Mouse (Mus musculus): ENCODE measurements around the gene Accs. TPM values are rescaled to one million over a fixed set of nuclear protein-coding genes. Genes with fewer than 3 reads are reported as not detected.

Gene Accs
- polyA plus RNA-seq, 1 experiment: 4.8 TPM

DNA sequence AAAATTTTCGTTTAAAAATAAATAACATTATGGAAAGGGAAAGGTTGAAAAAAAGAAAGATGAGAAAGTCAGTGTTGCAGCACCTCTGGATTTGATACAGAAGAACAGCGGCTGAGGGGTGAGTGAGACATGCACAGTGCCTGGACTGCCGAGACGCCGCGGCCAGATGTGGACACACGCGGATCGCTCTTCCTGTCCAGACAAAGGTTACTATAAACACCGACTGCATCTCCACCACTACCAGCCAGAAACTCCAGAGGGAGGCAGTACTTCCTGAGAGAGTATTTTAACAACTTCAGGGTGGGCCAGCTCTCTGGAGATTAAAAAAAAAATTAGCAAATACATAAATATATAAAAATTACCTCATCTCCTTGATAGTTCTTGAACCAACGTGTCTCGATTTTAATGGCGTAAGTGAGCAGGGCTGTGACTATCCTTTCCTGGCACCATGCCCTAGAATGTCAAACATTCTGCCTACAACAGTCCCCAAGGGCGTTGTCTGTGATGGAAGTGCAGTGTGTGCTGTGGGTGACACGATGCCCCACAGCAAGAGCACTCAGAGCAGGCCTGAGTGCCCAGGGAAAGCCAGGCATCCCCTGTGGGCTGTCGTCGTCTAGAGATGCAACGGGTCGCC lies 52.5 kb downstream of the Accs start:
- peaks cover 2% of the 10 kb centered on the region; the same call in 1 of the 2 replicates for H3K36me3 ChIP-seq (ENCODE audit: control insufficient read depth, insufficient read depth, low read length, poor library complexity, severe bottlenecking)
- TF ChIP-seq CTCF (IDR thresholded peaks at IDR 0.05; ENCODE audit: low read depth, low read length) (no peak), EP300 (IDR thresholded peaks at IDR 0.05; ENCODE audit: insufficient read depth, low read depth, low read length) (no peak), POLR2A (IDR thresholded peaks at IDR 0.05; ENCODE audit: insufficient read depth, low read length) (no peak)
- no peak overlapping the region for H3K9ac ChIP-seq (ENCODE audit: low read depth, poor library complexity, severe bottlenecking)
- H3K27ac ChIP-seq (ENCODE audit: insufficient read depth, low read length): no peak overlapping the region
- H3K9me3 ChIP-seq (replicated peaks; ENCODE audit: control insufficient read depth, insufficient read depth, low read length, poor library complexity, severe bottlenecking): no peaks in the 10 kb centered on the region
- no peaks in the 10 kb centered on the region for H3K4me1 ChIP-seq (ENCODE audit: control insufficient read depth, insufficient read depth, low read length)
- no peaks in the 10 kb centered on the region for H3K27me3 ChIP-seq (ENCODE audit: control insufficient read depth, insufficient read depth, low read length, poor library complexity, severe bottlenecking)
- H3K4me3 ChIP-seq (ENCODE audit: low read depth, low read length): no peak overlapping the region

DNA sequence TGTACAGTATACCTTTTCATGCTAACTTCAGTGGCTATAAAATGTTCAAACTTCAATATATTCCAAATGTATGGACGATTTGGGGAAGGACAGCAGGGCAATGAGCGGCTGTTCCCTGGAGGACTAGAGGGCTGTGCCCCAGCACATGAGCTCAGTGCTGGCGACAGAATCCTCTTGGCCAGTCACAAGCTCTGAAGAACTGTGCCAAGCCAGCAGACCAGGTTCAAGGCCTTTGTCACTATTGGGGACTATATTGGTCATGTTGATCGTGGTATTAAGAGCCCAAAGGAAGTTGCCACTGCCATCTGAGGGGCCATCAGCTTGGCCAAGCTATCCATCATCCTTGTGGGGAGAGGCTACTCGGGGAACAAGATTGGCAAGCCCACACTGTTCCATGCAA lies 55.4 kb downstream of the Accs start:
- Histone ChIP-seq H3K9me3 (replicated peaks; ENCODE audit: control insufficient read depth, insufficient read depth, low read length, poor library complexity, severe bottlenecking) (no peaks in the 10 kb centered on the region), H3K36me3 (ENCODE audit: control insufficient read depth, insufficient read depth, low read length, poor library complexity, severe bottlenecking) (no peaks in the 10 kb centered on the region), H3K27ac (ENCODE audit: insufficient read depth, low read length) (no peak overlapping the region), H3K4me1 (ENCODE audit: control insufficient read depth, insufficient read depth, low read length) (no peaks in the 10 kb centered on the region), H3K4me3 (ENCODE audit: low read depth, low read length) (no peak overlapping the region), H3K27me3 (ENCODE audit: control insufficient read depth, insufficient read depth, low read length, poor library complexity, severe bottlenecking) (no peaks in the 10 kb centered on the region), H3K9ac (ENCODE audit: low read depth, poor library complexity, severe bottlenecking) (no peak overlapping the region)
- TF ChIP-seq POLR2A (IDR thresholded peaks at IDR 0.05; ENCODE audit: insufficient read depth, low read length) (no peak), EP300 (IDR thresholded peaks at IDR 0.05; ENCODE audit: insufficient read depth, low read depth, low read length) (no peak), CTCF (IDR thresholded peaks at IDR 0.05; ENCODE audit: low read depth, low read length) (no peak)

DNA sequence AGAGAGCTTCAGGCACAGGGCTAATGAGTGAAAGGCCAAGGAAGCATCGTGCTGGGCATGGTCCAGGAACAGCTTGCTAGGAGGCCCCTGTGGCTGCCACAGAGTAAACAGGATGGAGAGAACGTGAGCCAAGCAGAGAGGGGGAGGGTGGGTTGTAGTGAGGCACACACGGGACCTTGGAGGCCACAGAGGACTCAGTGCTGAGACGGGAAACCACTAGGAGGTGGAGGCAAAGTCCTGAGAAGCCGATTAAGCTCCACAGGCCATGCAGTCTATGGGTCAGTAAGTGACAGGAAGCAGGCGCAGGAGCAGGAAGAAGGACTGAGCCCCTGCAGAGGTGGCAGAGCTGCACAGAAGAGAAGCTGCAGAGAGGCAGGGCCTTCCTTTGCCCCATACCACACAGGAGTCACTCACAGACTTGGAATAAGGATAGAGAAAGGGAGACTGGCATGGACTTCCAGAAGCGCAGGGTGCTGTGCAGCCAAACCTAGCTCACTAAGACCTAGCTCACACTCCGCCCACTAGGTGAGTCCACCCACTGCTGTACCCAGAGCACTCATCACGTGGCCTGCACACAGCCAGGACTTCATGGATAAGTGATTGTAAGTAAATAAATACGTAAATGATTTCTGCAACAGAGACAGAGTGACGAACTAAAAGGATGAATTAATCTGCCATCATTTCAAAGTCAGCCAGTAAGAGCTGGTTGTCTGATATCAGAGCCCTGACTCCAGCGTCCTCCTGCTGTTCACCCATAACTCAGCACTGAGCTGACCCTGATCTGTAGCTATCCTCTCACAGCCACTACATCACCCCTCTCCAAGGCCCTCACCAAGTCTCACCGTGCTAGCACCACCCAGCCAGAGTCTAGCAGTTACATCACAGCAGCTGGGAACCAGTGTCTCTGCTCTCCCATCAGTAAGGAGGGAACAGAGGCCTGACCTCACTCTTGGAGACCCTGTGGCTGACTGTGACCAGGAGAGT lies 57.9 kb downstream of the Accs start:
- no peaks in the 10 kb centered on the region for H3K27me3 ChIP-seq (ENCODE audit: control insufficient read depth, insufficient read depth, low read length, poor library complexity, severe bottlenecking)
- H3K4me3 ChIP-seq (ENCODE audit: low read depth, low read length): no peak overlapping the region
- no peaks in the 10 kb centered on the region for H3K4me1 ChIP-seq (ENCODE audit: control insufficient read depth, insufficient read depth, low read length)
- no peak overlapping the region for H3K9ac ChIP-seq (ENCODE audit: low read depth, poor library complexity, severe bottlenecking)
- no peaks in the 10 kb centered on the region for H3K36me3 ChIP-seq (ENCODE audit: control insufficient read depth, insufficient read depth, low read length, poor library complexity, severe bottlenecking)
- no peak overlapping the region for H3K27ac ChIP-seq (ENCODE audit: insufficient read depth, low read length)
- no peaks in the 10 kb centered on the region for H3K9me3 ChIP-seq (replicated peaks; ENCODE audit: control insufficient read depth, insufficient read depth, low read length, poor library complexity, severe bottlenecking)
- TF ChIP-seq CTCF (IDR thresholded peaks at IDR 0.05; ENCODE audit: low read depth, low read length) (no peak), EP300 (IDR thresholded peaks at IDR 0.05; ENCODE audit: insufficient read depth, low read depth, low read length) (no peak)

DNA sequence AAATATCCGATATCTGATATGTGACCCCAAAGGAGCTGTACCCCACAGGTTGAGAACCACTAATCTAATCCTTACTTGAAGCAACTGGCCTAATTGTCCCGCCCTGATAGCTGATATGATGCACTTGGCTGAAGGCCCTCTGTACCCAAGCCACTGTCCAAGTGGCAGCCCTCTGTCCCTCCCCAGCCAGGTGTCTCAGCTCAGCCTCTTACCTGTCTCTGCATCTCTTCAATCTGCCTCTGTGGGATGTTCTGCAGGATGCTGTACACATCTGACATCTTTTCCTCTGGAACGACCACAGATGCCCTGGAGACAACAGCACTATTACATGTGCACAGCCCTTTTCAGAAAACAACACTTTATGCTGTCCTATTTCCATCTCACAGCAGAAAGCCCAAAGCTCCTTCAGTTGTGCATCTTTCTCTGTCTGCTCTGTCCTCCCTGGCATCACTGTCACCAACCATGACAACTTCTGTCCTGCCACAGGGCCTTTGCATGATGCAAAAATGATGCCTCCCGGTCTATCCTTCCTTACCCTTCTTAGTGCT lies 58.9 kb downstream of the Accs start:
- Histone ChIP-seq H3K4me1 (ENCODE audit: control insufficient read depth, insufficient read depth, low read length) (peaks cover 2% of the 10 kb centered on the region), H3K36me3 (ENCODE audit: control insufficient read depth, insufficient read depth, low read length, poor library complexity, severe bottlenecking) (no peaks in the 10 kb centered on the region), H3K4me3 (ENCODE audit: low read depth, low read length) (no peak overlapping the region), H3K9me3 (replicated peaks; ENCODE audit: control insufficient read depth, insufficient read depth, low read length, poor library complexity, severe bottlenecking) (no peaks in the 10 kb centered on the region), H3K27ac (ENCODE audit: insufficient read depth, low read length) (no peak overlapping the region), H3K9ac (ENCODE audit: low read depth, poor library complexity, severe bottlenecking) (no peak overlapping the region), H3K27me3 (ENCODE audit: control insufficient read depth, insufficient read depth, low read length, poor library complexity, severe bottlenecking) (no peaks in the 10 kb centered on the region)
- TF ChIP-seq POLR2A (IDR thresholded peaks at IDR 0.05; ENCODE audit: insufficient read depth, low read length) (no peak), CTCF (IDR thresholded peaks at IDR 0.05; ENCODE audit: low read depth, low read length) (no peak), EP300 (IDR thresholded peaks at IDR 0.05; ENCODE audit: insufficient read depth, low read depth, low read length) (no peak)

DNA sequence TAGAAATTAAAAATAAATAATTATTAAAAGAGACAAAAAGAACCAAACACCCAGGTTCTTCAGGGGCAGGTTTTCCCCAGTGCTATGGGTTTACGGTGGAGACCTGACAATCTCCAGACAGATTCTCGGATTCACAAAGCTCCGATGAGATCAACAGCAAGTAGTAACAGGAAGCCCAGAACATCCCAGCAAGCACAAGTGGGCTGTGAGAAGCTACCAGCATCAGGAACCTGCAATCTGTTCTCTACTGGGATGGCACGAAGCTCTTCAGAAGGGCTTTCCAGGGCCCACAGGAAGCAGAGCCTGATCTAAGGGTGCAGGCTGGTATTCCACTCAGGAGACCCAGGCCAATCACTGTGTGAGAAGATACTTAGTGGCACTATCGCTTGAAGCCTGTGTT lies 61.2 kb downstream of the Accs start:
- Histone ChIP-seq H3K4me3 (ENCODE audit: low read depth, low read length) (no peak overlapping the region), H3K27ac (ENCODE audit: insufficient read depth, low read length) (no peak overlapping the region), H3K4me1 (ENCODE audit: control insufficient read depth, insufficient read depth, low read length) (peaks cover 5% of the 10 kb centered on the region), H3K9me3 (replicated peaks; ENCODE audit: control insufficient read depth, insufficient read depth, low read length, poor library complexity, severe bottlenecking) (no peaks in the 10 kb centered on the region), H3K9ac (ENCODE audit: low read depth, poor library complexity, severe bottlenecking) (no peak overlapping the region), H3K27me3 (ENCODE audit: control insufficient read depth, insufficient read depth, low read length, poor library complexity, severe bottlenecking) (no peaks in the 10 kb centered on the region), H3K36me3 (ENCODE audit: control insufficient read depth, insufficient read depth, low read length, poor library complexity, severe bottlenecking) (no peaks in the 10 kb centered on the region)
- TF ChIP-seq EP300 (IDR thresholded peaks at IDR 0.05; ENCODE audit: insufficient read depth, low read depth, low read length): no peak
- TF ChIP-seq POLR2A (IDR thresholded peaks at IDR 0.05; ENCODE audit: insufficient read depth, low read length): no peak
- TF ChIP-seq CTCF (IDR thresholded peaks at IDR 0.05; ENCODE audit: low read depth, low read length): no peak

Data from ES-Bruce4 (cell line).